Mouse (Mus musculus) CH12.LX (cell line): Measurements from ENCODE around the gene Gm10778. TPM values are rescaled to one million over a fixed set of nuclear protein-coding genes. Genes with fewer than 3 reads are reported as not detected.

Experiments
- DNase-seq: peaks from one replicate; pipeline ENCODE4 v3.0.0-alpha.2; 2013; ENCODE audit errors: extremely low read depth
- H3K27ac ChIP-seq: 2 replicates; pipeline ENCODE4 v1.5.1; 2012; ENCODE audit warnings: low read depth, mild to moderate bottlenecking, control low read depth, moderate library complexity; ENCODE audit not compliant: insufficient read depth
- H3K27me3 ChIP-seq: replicated peaks from 2 replicates; pipeline ENCODE3; 2012; ENCODE audit warnings: inconsistent platforms
- H3K36me3 ChIP-seq, 2 experiments: replicated peaks in 1 of 2; 2 replicates each; pipeline versions ENCODE3 to v1.6.1; 2012; ENCODE audit warnings: inconsistent platforms in 1 of 2, low read length in 1 of 2, mild to moderate bottlenecking in 1 of 2, mixed read lengths in 1 of 2, moderate library complexity in 1 of 2; ENCODE audit not compliant: control insufficient read depth in 1 of 2, insufficient read depth in 1 of 2
- H3K4me1 ChIP-seq, 2 experiments: 2 replicates each; pipeline ENCODE4 v1.6.1; 2012; ENCODE audit warnings: inconsistent platforms in 1 of 2, moderate library complexity in 1 of 2; ENCODE audit not compliant: insufficient read depth in 2 of 2, control insufficient read depth in 1 of 2
- H3K4me2 ChIP-seq: 2 replicates; pipeline ENCODE4 v1.6.1; 2012; ENCODE audit warnings: low read depth, mild to moderate bottlenecking, control low read depth; ENCODE audit not compliant: poor library complexity, insufficient read depth, severe bottlenecking
- H3K4me3 ChIP-seq, 3 experiments: fragments of 150-350 bp in 1 of 3; sonication (generic) in 1 of 3; replicated peaks in 1 of 3; 2 replicates each; pipeline versions ENCODE3 to v1.5.1; 2011 to 2012; ENCODE audit warnings: low read depth in 2 of 3, low read length in 2 of 3, mild to moderate bottlenecking in 2 of 3, moderate library complexity in 2 of 3, control low read depth in 1 of 3, improper control_type of control experiment in 1 of 3, inconsistent platforms in 1 of 3, mixed read lengths in 1 of 3; ENCODE audit not compliant: poor library complexity in 1 of 3
- H3K79me2 ChIP-seq: replicated peaks from 2 replicates; pipeline ENCODE4 v1.6.1; 2012; ENCODE audit warnings: mild to moderate bottlenecking, moderate library complexity; ENCODE audit not compliant: control insufficient read depth, poor library complexity, insufficient read depth, severe bottlenecking; ENCODE audit errors: extremely low read depth
- H3K9ac ChIP-seq: 2 replicates; pipeline ENCODE4 v1.6.1; 2012; ENCODE audit warnings: low read depth, mild to moderate bottlenecking, control low read depth, moderate library complexity; ENCODE audit not compliant: insufficient read depth
- H3K9me3 ChIP-seq: replicated peaks from 2 replicates; pipeline ENCODE3; 2012; ENCODE audit warnings: low read length, inconsistent platforms, mixed read lengths
- CHD1 ChIP-seq: IDR thresholded peaks from 2 replicates; pipeline ENCODE4 v1.6.1; 2012; ENCODE audit warnings: low read depth, low read length, improper control_type of control experiment, inconsistent platforms
- CHD2 ChIP-seq: IDR thresholded peaks from 2 replicates; pipeline ENCODE4 v1.6.1; 2011; ENCODE audit warnings: low read length, improper control_type of control experiment
- CTCF ChIP-seq, 2 experiments: IDR thresholded peaks in 1 of 2; conservative IDR thresholded peaks in 1 of 2; 2 replicates each; pipeline ENCODE4 v1.5.1; 2011 to 2012; ENCODE audit warnings: low read depth in 2 of 2, low read length in 2 of 2, improper control_type of control experiment in 1 of 2, inconsistent platforms in 1 of 2, mild to moderate bottlenecking in 1 of 2, moderate library complexity in 1 of 2
- E2F4 ChIP-seq: IDR thresholded peaks from 2 replicates; pipeline ENCODE4 v1.6.1; 2011; ENCODE audit warnings: low read depth, low read length, improper control_type of control experiment; ENCODE audit not compliant: insufficient replicate concordance
- ELF1 ChIP-seq: IDR thresholded peaks from 2 replicates; pipeline ENCODE4 v1.6.1; 2014; ENCODE audit warnings: low read depth, mild to moderate bottlenecking, inconsistent platforms, low read length, improper control_type of control experiment
- ETS1 ChIP-seq: conservative IDR thresholded peaks from 2 replicates; pipeline ENCODE4 v1.6.1; 2012; ENCODE audit warnings: low read depth, mild to moderate bottlenecking, inconsistent platforms, low read length, improper control_type of control experiment, moderate library complexity
- GABPA ChIP-seq: IDR thresholded peaks from 2 replicates; pipeline ENCODE4 v1.6.1; 2012; ENCODE audit warnings: low read depth, low read length, improper control_type of control experiment, inconsistent platforms; ENCODE audit not compliant: insufficient replicate concordance
- HCFC1 ChIP-seq: IDR thresholded peaks from 2 replicates; pipeline ENCODE4 v1.6.1; 2012; ENCODE audit warnings: low read depth, mild to moderate bottlenecking, inconsistent platforms, low read length, improper control_type of control experiment
- JUN ChIP-seq: IDR thresholded peaks from 2 replicates; pipeline ENCODE4 v1.6.1; 2011; ENCODE audit warnings: low read depth, mild to moderate bottlenecking, low read length, improper control_type of control experiment, moderate library complexity; ENCODE audit not compliant: insufficient read depth
- KAT2A ChIP-seq: IDR thresholded peaks from 2 replicates; pipeline ENCODE4 v1.6.1; 2012; ENCODE audit warnings: low read length, improper control_type of control experiment, inconsistent platforms; ENCODE audit not compliant: insufficient replicate concordance
- MAFK ChIP-seq: IDR thresholded peaks from 2 replicates; pipeline ENCODE4 v1.6.1; 2011; ENCODE audit warnings: low read length, improper control_type of control experiment; ENCODE audit not compliant: insufficient replicate concordance
- MAX ChIP-seq: IDR thresholded peaks from 2 replicates; pipeline ENCODE4 v1.6.1; 2011; ENCODE audit warnings: low read length, improper control_type of control experiment
- MEF2A ChIP-seq: IDR thresholded peaks from 2 replicates; pipeline ENCODE4 v1.6.1; 2014; ENCODE audit warnings: low read depth, mild to moderate bottlenecking, inconsistent platforms, low read length, improper control_type of control experiment, borderline replicate concordance
- MYC ChIP-seq: IDR thresholded peaks from 2 replicates; pipeline ENCODE4 v1.6.1; 2011; ENCODE audit warnings: low read depth, mild to moderate bottlenecking, improper control_type of control experiment, low read length
- NELFE ChIP-seq: IDR thresholded peaks from 2 replicates; pipeline ENCODE4 v1.6.1; 2011; ENCODE audit warnings: low read depth, low read length, improper control_type of control experiment
- NRF1 ChIP-seq: IDR thresholded peaks from 2 replicates; pipeline ENCODE4 v1.6.1; 2014; ENCODE audit warnings: low read depth, mild to moderate bottlenecking, inconsistent platforms, low read length, improper control_type of control experiment, moderate library complexity
- POLR2A ChIP-seq: IDR thresholded peaks from 2 replicates; pipeline ENCODE4 v1.6.1; 2011; ENCODE audit warnings: low read depth, mild to moderate bottlenecking, improper control_type of control experiment, low read length
- POLR2AphosphoS2 ChIP-seq: IDR thresholded peaks from 2 replicates; pipeline ENCODE4 v1.6.1; 2011; ENCODE audit warnings: low read depth, low read length, improper control_type of control experiment
- RAD21 ChIP-seq: IDR thresholded peaks from 2 replicates; pipeline ENCODE4 v1.6.1; 2011; ENCODE audit warnings: low read depth, mild to moderate bottlenecking, low read length, improper control_type of control experiment, moderate library complexity
- SMC3 ChIP-seq: IDR thresholded peaks from 2 replicates; pipeline ENCODE4 v1.6.1; 2011; ENCODE audit warnings: low read depth, low read length, improper control_type of control experiment
- TBP ChIP-seq: conservative IDR thresholded peaks from 2 replicates; pipeline ENCODE4 v1.6.1; 2011; ENCODE audit warnings: low read depth, low read length, improper control_type of control experiment
- UBTF ChIP-seq: IDR thresholded peaks from 2 replicates; pipeline ENCODE4 v1.6.1; 2012; ENCODE audit warnings: low read depth, mild to moderate bottlenecking, inconsistent platforms, low read length, improper control_type of control experiment, moderate library complexity
- USF2 ChIP-seq: conservative IDR thresholded peaks from 2 replicates; pipeline ENCODE4 v1.6.1; 2011; ENCODE audit warnings: low read depth, low read length, improper control_type of control experiment
- ZKSCAN1 ChIP-seq: IDR thresholded peaks from 2 replicates; pipeline ENCODE4 v1.6.1; 2012; ENCODE audit warnings: low read depth, inconsistent platforms, low read length, improper control_type of control experiment, borderline replicate concordance
- ZMIZ1 ChIP-seq: IDR thresholded peaks from 2 replicates; pipeline ENCODE4 v1.6.1; 2012; ENCODE audit warnings: low read depth, mild to moderate bottlenecking, inconsistent platforms, low read length, improper control_type of control experiment
- ZNF384 ChIP-seq: IDR thresholded peaks from 2 replicates; pipeline ENCODE4 v1.6.1; 2012; ENCODE audit warnings: low read depth, low read length, improper control_type of control experiment, inconsistent platforms
- dilution Hi-C: fragments of 300-500 bp; cut with MboI; formaldehyde crosslinking; loops from 2 replicates; pipeline ENCODE4 v1.14.3; 2020; ENCODE audit warnings: low sequenced_read_pairs; ENCODE audit not compliant: extremely low pct_unique_long_range_greater_than_20kb, extremely low pct_ligation_motif_present
- in situ Hi-C: fragments of 300-500 bp; cut with MboI; formaldehyde crosslinking; loops from 3 replicates; pipeline ENCODE4 v1.14.3; 2019; ENCODE audit warnings: low sequenced_read_pairs, low pct_ligation_motif_present, low pct_unique_long_range_greater_than_20kb, mixed read lengths
- polyA plus RNA-seq: library from polyadenylated mRNA; unstranded; fragments of >175 nt; gene quantifications from 2 replicates; pipeline ENCODE4 v1.2.1, GENCODE M21; 2012; ENCODE audit warnings: low read depth; ENCODE audit not compliant: insufficient read length
- total RNA-seq, 2 experiments: library from RNA; depleted of rRNA; stranded (reverse); fragments of 300-350 nt in 1 of 2; fragments of >200 nt in 1 of 2; gene quantifications; 2 replicates each; pipeline ENCODE4 v1.2.3; 2012 to 2014

Gene Gm10778
- total and polyA plus RNA-seq, 3 experiments = 2.8 to 7.1 (median 3.2) TPM

- in situ Hi-C loops (no loop called here), dilution Hi-C loops (no loop called here)
- no peak overlapping the region for H3K4me2 ChIP-seq
- H3K36me3 ChIP-seq = peaks cover 0 to 6% of the 10 kb centered on the region in 2 experiments
- H3K27ac ChIP-seq = no peak overlapping the region
- TF ChIP-seq KAT2A = no peak
- TF ChIP-seq ZNF384 = no peak
- TF ChIP-seq TBP = no peak
- no peak for TF ChIP-seq SMC3
- no peak for TF ChIP-seq CTCF (conservative IDR thresholded peaks at IDR 0.05 in 1 of 2, IDR thresholded peaks at IDR 0.05 in 1 of 2; ENCODE audit: low read depth in 2 of 2, low read length in 2 of 2)
- no peak for TF ChIP-seq CHD2
- TF ChIP-seq ETS1 = no peak
- TF ChIP-seq ZKSCAN1 = no peak
- no peak for TF ChIP-seq POLR2AphosphoS2
- TF ChIP-seq ELF1 = no peak
- no peak for TF ChIP-seq ZMIZ1
- TF ChIP-seq HCFC1 = no peak
- H3K27me3 ChIP-seq = peaks cover 13% of the 10 kb centered on the region
- H3K4me3 ChIP-seq = no peak overlapping the region
- H3K4me1 ChIP-seq = peaks cover 19 to 34% of the 10 kb centered on the region in 2 experiments
- peaks cover 12% of the 10 kb centered on the region for H3K79me2 ChIP-seq
- no peaks in the 10 kb centered on the region for H3K9me3 ChIP-seq
- H3K9ac ChIP-seq = no peak overlapping the region
- DNase-seq = no peak
Observed at GRCm38 (mm10) chr10:81646015-81646555, 2.8 kb upstream of the Gm10778 start.

- peaks cover 29% of the 10 kb centered on the region for H3K79me2 ChIP-seq
- TF ChIP-seq KAT2A (no peak), MAFK (no peak), NRF1 (no peak), MYC (no peak), CTCF (conservative IDR thresholded peaks at IDR 0.05 in 1 of 2, IDR thresholded peaks at IDR 0.05 in 1 of 2; ENCODE audit: low read depth in 2 of 2, low read length in 2 of 2) (no peak), ZKSCAN1 (no peak), NELFE (no peak), SMC3 (no peak), E2F4 (no peak), ELF1 (no peak), GABPA (no peak), USF2 (no peak), CHD1 (no peak), UBTF (no peak), POLR2A (no peak), RAD21 (no peak), MEF2A (no peak), MAX (no peak), JUN (no peak)
- no peaks in the 10 kb centered on the region for H3K27me3 ChIP-seq
- in situ Hi-C loops = no loop called here
- peaks cover 17 to 62% of the 10 kb centered on the region in 2 experiments for H3K36me3 ChIP-seq
- no peak overlapping the region for H3K9ac ChIP-seq
- H3K4me1 ChIP-seq = peaks cover 2 to 19% of the 10 kb centered on the region in 2 experiments; a peak in 2 of 4 replicates
- no peak overlapping the region for H3K27ac ChIP-seq
- dilution Hi-C loops = no loop called here
- no peak for DNase-seq
- peaks cover 29% of the 10 kb centered on the region for H3K9me3 ChIP-seq
- no peak overlapping the region for H3K4me3 ChIP-seq
- H3K4me2 ChIP-seq = no peak overlapping the region
Observed at GRCm38 (mm10) chr10:81655178-81655577, 6.3 kb downstream of the Gm10778 start.
